Mouse (Mus musculus) 3T3-L1 (cell line): ENCODE measurements around the gene Plekhh2.

ENCODE experiments used
- DNase-seq: peaks from one replicate; pipeline ENCODE4 v3.0.0-alpha.2; 2015; ENCODE audit warnings: low read depth, low spot score

The Plekhh2 gene

DNA sequence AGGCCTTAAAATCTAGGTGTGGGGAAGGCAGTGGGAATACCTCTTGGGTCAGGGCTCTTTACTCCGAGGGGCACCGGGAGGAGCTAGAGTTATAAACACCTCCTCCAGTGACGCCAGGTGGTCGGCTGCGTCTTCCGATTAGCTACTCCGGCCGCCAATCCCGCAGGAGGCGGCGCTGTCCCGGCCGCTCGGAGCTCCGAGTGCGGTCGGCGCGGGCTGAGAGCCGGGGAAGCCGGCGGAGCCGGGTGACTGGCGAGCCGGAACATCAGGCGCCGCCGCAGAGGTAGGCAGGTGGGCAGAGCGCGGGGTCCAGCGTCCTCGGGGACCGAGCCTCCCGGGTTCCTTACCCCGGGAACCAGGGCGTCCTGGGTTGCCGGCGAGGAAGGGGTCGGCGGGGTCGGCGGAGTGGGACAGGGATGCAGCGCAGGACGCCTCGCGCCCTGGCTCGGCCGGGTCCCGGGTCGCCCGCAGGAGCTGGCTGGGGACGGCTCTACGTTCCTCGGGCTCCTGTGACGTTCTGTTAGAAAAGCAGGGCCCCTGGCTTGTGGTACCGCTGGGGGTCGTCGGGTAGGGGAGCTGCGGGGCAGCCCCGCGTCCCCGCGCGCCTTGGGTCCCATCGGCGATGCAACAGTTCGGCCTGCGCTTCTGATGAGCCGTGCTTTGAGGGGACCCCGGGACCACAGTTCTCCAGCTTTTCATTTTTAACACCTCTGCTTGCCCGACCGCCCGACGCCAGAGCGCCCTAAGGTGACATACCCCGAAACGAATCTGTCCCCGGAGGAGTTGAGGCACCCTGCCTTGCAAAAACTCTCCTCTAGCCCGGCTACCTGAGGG, at the start of gene Plekhh2:
Gene Plekhh2 (plus strand): TSS at position 214 of the 834 bp plus-strand sequence.
- peak; percentile 87 for DNase-seq

DNA sequence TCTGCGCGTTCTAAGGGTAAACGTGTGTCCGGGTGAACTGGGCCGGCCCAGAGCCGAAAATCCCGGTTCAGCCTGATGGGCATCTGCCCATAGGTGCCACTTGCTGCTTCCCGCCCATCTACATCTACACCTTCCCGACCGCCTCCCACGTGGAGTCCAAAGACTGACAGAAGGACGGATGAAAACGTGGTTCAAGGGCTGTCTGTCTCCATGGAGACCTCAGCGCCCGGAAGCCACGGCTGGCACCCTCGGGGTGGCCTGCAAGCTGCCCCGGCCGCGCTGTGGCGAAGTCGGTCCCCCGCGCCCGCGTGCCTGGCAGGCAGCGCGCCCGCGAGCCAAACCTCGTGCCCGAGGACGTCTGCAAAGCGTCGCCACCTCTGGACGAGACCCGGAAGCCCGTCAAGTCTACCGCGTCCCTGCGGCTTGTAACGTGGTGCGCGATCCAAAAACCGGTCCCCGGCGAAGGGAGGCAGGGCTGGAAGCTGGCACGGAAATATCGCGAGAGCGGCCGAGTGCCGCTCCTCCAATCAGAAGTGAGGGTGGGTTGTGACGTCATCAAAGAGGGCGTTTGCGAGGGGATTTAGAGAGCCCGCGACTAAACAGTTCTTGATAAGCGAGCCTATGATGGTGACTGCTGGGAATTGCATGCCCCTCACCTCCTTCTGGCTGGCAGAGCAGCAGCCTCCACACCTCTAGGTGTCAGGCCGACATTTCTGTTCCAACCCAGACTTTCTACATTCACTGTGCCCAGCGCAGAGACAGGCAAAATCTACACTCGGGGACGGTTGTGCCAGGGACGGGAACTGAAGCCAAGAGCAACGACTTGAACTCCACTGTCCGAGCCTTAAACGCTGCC, 45.7 kb upstream of the Plekhh2 start, which contains the start of gene Thada:
Gene Thada (minus strand): TSS at position 453 of the 856 bp plus-strand sequence.
- peak; percentile 99 for DNase-seq

DNA sequence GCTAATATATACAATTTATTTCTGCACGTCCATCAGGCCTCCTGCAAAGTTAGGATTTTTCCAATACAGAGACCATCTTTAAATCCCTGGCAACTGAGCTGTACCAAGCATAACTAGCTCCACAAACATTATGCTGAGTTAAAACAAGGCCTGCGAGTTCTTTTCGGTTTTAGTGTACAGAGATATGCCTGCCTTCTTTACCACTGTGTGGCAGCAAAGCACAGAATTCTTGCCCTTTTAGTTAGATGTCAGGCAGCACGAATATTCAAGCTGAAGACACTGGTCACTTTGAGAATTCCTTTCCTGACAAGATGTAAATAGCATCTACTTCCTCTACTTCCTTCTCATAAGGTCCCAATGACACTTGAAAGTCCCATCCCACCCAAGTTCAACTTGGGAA, 37.4 kb upstream of the Plekhh2 start:
- peak; percentile 71 for DNase-seq

DNA sequence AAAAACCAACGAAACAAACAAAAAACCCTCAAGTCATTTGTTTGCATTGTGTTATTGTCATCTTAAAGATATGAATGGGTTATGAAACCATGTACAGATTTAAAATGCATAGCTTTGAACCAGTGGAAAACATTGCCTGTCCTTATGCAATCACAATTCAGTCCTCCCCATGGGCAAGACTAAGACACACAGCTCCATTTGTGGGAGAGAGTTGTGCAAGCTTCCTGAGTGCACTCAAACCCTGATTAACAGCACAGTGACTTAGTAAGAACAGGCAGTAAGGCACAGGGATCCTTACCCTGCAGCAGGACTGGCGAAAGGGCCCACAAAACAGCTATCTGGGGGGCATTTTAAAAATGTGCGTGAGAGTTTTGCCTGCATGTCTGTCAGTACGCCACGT, 34.5 kb upstream of the Plekhh2 start:
- DNase-seq = no peak

DNA sequence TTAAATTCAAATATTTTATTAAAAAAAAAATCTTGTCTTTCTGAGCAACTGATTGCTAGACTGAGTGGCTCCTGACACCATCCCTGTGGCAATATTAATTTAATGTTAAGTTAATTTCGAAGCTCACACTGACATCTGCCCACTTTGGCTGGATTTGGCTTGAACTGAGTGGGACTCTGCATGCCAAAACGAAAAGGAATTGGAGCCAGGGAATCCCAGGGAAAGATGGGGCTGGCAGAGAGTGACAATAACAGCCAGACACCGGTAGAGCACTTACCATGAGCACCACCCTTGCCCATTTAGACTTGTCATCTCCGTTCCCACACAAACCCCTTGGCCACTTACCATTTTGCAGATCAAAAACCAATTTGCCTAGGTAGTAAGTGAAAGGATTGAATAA, 33.4 kb upstream of the Plekhh2 start:
- DNase-seq = no peak

DNA sequence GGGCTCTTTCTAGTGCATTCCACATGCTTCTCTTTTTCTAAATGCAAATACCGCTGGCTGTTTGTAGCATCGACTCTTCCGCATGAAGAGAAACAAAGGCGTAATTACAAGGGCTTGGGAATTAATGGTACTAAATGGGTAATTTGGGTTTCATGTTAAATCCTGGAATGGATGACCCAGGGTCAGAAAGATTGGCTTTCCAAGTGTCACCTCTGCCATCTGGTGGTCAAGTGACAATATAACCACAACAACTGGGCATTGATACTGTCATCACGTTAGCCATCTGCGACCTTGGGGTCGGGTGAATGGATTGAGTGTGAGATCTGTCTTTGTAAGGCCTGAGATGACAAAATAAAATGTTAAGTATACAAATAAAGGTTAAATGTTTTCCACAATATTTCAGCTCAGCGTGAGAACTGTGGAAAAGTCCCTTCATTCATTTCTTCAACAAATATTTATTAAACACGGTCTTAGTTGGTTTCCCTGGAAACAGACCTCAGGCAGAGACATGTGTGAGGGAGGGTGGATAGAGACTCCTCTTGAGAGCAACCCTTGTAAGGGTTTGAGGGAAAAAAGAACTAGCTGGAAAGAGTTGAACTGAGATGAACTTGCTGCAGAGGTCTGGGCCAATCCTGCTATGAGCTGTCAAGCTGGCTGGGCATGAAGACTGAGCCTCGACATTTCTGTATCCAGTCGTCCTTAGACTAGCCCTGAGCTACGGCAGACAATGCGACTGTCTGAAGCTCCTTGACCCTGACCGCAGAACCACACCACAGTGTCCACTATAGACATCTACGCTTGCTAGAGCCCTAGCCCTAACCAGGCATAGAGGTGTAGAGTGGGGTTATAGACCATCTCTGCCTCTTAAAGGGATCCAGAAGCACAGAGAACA, 31.0 kb upstream of the Plekhh2 start:
- peak; percentile 53 for DNase-seq

DNA sequence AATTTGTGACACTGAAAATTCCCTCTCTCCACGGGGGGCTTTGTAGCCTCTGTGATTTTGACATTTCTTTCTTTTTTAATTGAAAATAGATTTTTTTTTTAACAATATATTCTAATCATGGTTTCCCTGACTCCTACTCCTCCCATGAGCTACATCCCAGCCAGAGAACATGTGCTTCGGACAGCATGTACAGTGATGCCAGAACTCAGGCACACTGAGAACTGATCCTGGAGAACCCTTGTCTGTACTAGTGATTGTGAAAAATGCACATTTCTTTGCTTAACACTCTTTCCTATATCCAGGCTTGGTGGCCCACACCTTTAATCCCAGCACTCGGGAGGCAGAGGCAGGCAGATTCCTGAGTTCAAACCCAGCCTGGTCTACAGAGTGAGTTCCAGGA, 28.9 kb upstream of the Plekhh2 start:
- DNase-seq = no peak

DNA sequence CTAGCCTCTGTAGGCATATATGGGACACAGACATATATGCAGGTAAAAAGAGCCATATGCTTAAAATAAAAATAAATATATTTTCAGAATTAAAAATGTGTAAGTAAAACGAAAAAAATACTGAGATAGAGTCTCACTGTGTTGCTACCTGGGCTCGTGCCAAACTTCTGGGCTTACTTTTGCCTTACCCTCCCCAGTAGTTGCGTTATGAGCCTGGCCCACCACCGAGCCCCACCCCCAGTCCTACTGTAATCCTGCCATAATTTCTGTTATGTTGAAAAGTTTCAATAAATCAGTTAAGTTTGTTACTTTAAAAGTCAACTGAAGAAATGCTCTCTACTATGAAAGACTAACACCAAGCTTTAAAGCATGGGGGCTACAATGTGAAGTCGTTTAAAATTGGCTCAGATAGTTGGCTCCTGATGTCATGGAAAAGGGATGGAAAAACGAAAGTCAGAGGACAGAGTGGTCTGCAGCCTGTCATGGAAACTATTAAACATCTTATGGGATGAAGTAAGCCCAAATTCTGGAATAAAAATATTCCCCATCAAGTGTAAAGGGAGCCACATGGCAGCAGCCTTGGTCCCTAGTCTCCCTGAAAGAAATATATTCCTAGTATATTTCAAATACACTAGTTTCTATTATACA, 27.9 kb upstream of the Plekhh2 start:
- no peak for DNase-seq

DNA sequence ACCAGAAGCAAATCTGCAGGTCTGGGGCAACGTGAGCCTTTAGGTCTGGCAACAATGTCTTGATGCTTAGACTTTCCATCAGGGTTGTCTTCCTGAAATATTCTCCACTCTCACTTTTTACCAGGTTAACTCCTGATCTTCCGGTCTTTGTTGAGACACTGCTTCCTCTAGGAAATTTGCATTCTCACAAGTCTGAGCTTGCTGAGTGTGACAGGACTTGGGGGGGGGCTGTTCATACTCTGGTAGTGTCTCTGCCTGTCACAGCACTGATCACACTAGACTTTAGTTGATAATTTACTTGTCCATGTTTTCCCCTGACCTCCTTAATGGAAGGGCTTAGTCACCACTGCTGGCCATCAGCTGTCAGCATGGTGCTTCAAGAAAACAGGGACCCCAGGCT, 24.3 kb upstream of the Plekhh2 start:
- no peak for DNase-seq

DNA sequence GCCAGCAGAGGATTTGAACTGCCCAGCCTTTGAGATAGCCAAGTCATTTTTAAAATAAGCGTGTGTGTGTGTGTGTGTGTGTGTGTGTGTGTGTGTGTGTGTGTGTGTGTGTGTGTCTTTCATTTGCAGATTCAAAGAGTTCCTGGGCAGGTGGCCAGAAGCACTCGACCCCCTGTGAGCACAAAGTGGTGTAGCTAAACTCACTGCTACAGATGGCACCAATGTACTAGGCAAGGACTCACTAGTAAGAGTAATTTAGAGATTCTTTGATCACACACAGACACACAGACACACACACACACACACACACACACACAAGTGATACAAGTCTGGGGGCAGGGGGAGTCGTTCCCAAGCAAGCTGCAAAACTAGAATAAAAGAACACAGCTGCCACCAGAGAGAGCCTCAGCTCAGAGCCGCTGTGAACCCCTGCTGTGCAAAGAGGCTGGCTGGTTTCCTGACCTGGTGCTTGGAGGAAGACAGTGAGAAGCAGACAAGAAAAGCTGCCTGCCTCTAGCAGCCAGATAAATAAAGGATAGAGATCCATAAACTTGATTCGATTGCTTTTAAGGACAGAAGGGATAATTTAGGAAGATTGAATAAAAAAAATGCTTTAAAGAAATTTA, 19.3 kb upstream of the Plekhh2 start:
- no peak for DNase-seq

DNA sequence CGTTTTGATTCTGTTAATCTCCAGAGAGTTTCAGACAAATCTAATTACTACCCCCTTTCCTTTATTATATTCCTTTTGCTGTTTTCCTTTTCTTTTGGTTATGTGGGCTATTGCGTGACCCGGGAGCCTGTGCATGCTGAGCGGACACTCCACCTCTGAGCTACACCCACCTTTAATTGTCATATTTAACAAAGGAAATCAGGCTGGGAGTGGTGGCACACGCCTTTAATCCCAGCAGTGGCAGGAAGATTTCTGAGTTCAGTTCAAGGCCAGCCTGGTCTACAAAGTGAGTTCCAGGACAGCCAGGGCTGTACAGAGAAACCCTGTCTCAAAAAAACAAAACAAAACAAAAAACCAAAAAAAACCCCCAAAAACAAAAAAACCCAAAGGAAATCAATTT, 14.7 kb upstream of the Plekhh2 start:
- DNase-seq = no peak

DNA sequence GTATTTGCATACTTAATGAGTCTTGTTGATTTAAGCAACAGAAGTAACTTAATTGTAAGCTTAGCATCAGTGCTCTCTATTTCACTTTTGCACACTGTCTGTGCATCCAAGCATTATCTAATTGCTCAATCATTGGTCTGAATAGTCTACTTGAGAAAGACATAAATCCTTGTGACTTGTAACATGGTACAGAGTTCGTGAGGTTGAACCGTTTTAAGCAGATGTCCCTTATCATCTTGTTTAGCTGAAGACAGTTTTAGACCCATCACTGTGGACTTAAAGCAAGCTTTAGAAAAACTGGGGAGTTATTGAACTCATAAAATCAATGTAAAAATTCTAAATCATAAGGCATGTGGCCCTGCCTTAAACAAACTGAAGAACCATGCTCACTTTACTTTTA, 14.1 kb upstream of the Plekhh2 start:
- no peak for DNase-seq

DNA sequence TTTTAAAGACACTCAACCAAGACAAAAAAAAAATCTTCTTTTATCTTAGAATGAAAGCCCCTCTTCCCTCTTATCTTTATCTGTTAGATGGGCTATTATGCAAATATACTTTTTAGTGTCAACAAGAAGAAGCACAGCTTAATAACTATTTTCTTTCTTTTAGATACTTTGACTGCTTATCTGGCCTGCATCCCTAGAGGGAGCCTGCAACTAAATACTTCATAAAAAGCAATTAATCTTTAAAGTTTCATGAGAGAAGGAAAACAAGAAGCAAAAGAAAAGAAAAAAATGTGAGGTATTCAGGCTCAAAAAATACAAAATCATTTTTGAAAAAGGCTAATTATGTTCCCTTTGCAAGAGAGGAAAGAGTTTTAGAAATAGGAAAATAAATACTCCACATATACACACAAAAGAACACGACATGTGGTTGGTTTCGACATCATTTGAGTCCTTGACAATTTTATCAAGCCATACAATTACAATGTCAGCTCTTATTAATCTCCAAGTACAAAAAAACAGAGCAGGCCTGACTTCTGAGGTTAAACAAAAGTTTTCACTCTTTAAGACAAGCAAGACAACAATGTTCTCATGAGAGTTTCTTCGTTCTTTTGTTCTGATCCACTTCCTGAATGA, 13.6 kb upstream of the Plekhh2 start:
- no peak for DNase-seq

DNA sequence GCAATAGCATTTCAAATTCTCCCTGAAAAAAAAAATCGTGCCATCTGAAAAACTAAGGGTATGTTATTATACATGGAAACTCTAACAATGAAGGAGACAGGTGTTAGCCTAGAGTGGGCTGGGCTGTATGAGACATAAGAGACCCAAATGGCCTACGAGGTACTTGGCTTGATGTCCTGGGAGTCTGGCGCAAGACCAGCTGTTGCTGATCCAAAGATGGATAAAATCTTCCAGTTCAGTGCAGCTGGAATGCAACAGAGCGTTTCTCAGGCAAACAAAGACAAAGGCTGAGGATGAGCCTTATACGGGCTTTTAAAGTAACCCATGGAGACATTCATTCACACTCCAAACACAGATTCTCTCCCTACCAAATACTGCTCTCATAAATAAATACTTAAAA, 13.1 kb upstream of the Plekhh2 start:
- DNase-seq = peak; percentile 18

DNA sequence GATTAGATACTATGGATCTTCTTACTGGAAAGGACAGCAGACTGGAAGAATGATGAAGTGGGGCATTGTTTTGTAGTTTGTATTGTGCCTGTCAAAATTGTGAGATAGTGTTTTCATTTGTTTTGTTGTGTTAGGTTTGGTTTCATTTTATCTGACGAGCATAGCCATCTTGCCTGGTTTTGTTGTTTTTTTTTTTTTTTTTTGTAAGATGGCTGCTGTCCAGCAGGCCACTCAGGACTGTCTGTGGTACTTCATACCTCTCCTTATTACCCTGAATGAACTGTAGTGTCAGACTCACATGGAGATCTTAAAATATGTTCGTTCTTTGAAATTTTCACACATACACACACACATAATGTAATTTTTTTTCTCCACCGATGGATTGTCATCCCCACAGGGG, 9.4 kb upstream of the Plekhh2 start:
- no peak for DNase-seq

DNA sequence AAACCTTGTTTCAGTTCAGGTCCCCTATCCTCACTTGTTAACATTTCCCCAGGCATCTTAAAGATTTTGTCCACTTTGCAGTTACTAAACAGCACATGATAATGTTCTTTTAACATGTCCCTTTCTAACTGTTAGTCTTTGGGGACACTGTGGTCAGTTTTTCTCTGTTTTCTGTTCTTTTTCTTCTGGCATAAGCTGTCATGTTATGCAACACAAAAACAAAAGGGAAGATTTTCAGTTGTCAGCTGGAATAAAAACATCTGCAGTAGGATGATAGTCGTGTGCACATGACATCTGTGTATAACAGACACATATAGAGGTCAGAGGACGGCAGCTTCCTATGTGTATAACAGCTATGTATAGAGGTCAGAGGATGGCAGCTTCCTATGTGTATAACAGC, 5.8 kb upstream of the Plekhh2 start:
- DNase-seq = no peak

DNA sequence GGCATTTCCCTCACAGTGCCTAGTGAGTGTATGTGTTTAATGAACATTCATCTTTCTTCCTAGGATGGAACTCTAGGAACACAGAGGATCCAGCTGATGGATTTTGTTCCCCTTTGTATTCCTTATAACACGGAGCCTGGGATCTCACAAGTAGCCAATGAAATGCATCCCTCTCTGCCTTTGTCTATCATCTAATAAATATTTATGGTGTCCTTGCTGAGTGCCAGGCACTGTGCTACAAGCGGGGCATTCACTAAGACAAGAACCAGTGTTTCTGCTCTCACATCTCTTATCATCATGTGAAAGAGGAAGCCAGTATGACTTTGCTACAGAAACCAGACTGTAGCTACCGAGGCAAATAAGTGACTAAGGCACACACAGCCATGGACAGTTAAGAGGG, 3.0 kb upstream of the Plekhh2 start:
- DNase-seq = no peak

DNA sequence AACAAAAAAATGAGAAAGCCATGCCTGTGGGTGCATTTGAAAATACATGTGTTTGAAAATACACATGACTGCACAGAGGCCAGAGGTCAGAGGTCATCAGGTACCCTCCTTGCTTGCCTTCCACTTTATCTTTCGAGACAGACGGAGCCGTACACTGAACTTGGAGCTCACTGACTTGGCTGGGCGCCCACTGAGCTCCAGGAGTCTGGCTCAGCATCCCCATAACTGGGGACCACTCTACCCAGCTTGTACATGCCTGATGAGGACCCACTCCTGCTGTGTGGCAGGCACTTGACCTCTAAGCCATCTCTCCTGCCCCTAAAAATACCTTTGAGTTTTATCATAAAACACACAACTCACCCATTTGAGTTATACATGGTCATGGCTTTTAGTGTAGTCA, 2.5 kb upstream of the Plekhh2 start:
- no peak for DNase-seq

DNA sequence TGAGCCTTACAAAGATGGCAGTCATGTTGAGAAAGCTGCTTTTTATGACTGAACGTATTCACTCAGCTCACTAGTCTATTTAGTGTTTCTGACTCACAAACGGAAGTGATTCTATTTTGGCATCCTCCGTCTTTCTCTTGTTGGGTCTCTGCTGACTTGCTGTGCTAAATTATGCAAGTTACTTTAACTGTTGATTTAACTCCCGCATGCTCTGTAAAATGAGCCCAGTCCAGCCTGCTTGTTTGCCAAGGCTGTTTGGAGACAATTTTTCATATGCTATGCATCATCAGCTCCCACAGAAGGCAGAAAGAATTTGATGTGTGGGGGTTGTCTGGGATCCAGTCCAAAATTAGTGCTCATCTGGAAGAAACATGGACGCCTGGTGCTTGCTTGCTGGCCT, 1.3 kb upstream of the Plekhh2 start:
- peak; percentile 99 for DNase-seq

DNA sequence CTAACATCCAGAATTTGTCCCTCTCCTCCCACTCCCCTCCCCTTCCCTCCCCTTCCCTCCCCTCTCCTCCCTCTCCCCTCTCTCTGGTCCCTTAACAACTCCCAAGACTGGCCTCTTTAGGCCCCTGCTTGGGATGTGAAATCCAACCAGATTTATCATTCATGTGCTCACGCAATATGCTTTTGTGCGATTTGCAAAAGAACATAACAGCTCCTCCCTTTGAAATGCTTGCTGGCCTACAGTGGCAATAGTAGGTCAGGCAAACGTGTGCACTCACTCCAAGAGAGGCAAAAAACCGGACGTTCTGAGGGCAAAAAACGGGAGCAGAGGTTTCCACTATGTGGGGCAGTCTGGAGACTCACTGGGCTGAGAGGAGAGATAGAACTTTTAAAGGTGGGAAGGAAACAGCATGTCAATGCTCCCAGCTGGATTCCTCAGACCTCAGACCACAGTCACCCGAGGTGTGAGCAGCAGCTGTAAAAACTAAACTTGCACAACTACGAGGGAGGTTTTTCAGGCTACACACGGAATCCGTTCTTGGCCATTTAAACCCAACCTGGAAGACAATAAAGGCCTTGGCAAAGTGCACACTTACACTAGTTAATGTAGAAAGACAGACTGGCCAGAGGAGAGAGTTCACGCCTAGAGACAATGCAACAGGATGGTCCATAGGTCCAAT, 595 bp upstream of the Plekhh2 start:
- DNase-seq = peak; percentile 69
